Mouse (Mus musculus): ENCODE data around the gene Mkks. TPM values are rescaled to one million over a fixed set of nuclear protein-coding genes. Genes with fewer than 3 reads are reported as not detected.
A peak's percentile ranks its signal among the peaks of the same experiment; 100 is the strongest.

Gene Mkks
- polyA plus RNA-seq (2015; fragmentation: Nextera tagmentation; extraction: Ambion mirVana) = 4.0 and 5.0 TPM in 2 replicates

- peak; percentile 93 for ATAC-seq (ENCODE audit: low read depth)
- peak within 1 kb of the TSS; percentile 96 for H3K4me3 ChIP-seq (ENCODE audit: low read depth, low read length)
- no peaks in the 10 kb centered on the region for H3K27me3 ChIP-seq (ENCODE audit: control insufficient read depth, insufficient read depth, low read depth, low read length)
- H3K36me3 ChIP-seq (ENCODE audit: control insufficient read depth, insufficient read depth) = no peaks in the 10 kb centered on the region
- H3K27ac ChIP-seq (ENCODE audit: low read length) = peak within 1 kb of the TSS; percentile 97
- H3K4me1 ChIP-seq (ENCODE audit: control insufficient read depth, low read depth, low read length) = peaks cover 13% of the 10 kb centered on the region
- under 1% methylated on average over 49 of the region's 49 CpGs for WGBS (ENCODE audit: insufficient replicate concordance)
- H3K9ac ChIP-seq (ENCODE audit: low read depth, low read length) = peak within 1 kb of the TSS; percentile 87
- H3K4me2 ChIP-seq (ENCODE audit: low read depth, low read length) = peak within 1 kb of the TSS; percentile 53
- H3K9me3 ChIP-seq (replicated peaks; ENCODE audit: control insufficient read depth, low read length) = no peaks in the 10 kb centered on the region
Measured at GRCm38 (mm10) chr2:136891068-136891950, at the start of gene Mkks, which contains the start of the genes Slx4ip and AL731706.1. Gene Mkks (minus strand): TSS chr2:136891389. Gene Slx4ip (plus strand): TSS chr2:136891218. Gene AL731706.1 (minus strand): TSS chr2:136891389.

GRCm38 (mm10) chr2:136938249-136938648 lies 47.1 kb upstream of the Mkks start:
- WGBS (ENCODE audit: insufficient replicate concordance) = 51% methylated on average over 1 of the region's 1 CpGs
- H3K27ac ChIP-seq (ENCODE audit: low read length) = no peak overlapping the region
- H3K27me3 ChIP-seq (ENCODE audit: control insufficient read depth, insufficient read depth, low read depth, low read length) = no peaks in the 10 kb centered on the region
- H3K9ac ChIP-seq (ENCODE audit: low read depth, low read length) = no peak overlapping the region
- H3K9me3 ChIP-seq (replicated peaks; ENCODE audit: control insufficient read depth, low read length) = no peaks in the 10 kb centered on the region
- no peaks in the 10 kb centered on the region for H3K36me3 ChIP-seq (ENCODE audit: control insufficient read depth, insufficient read depth)
- ATAC-seq (ENCODE audit: low read depth) = no peak
- no peaks in the 10 kb centered on the region for H3K4me1 ChIP-seq (ENCODE audit: control insufficient read depth, low read depth, low read length)
- no peak overlapping the region for H3K4me2 ChIP-seq (ENCODE audit: low read depth, low read length)
- H3K4me3 ChIP-seq (ENCODE audit: low read depth, low read length) = no peak overlapping the region

- ATAC-seq (ENCODE audit: low read depth) = no peak
- no peak overlapping the region for H3K9ac ChIP-seq (ENCODE audit: low read depth, low read length)
- no peak overlapping the region for H3K4me3 ChIP-seq (ENCODE audit: low read depth, low read length)
- H3K4me1 ChIP-seq (ENCODE audit: control insufficient read depth, low read depth, low read length) = no peaks in the 10 kb centered on the region
- no peak overlapping the region for H3K27ac ChIP-seq (ENCODE audit: low read length)
- WGBS (ENCODE audit: insufficient replicate concordance) = 42% methylated on average over 4 of the region's 4 CpGs
- no peaks in the 10 kb centered on the region for H3K9me3 ChIP-seq (replicated peaks; ENCODE audit: control insufficient read depth, low read length)
- no peak overlapping the region for H3K4me2 ChIP-seq (ENCODE audit: low read depth, low read length)
- no peaks in the 10 kb centered on the region for H3K36me3 ChIP-seq (ENCODE audit: control insufficient read depth, insufficient read depth)
- no peaks in the 10 kb centered on the region for H3K27me3 ChIP-seq (ENCODE audit: control insufficient read depth, insufficient read depth, low read depth, low read length)
Measured at GRCm38 (mm10) chr2:136936391-136937288, 45.5 kb upstream of the Mkks start.

GRCm38 (mm10) chr2:136921003-136921408 lies 29.8 kb upstream of the Mkks start:
- Histone ChIP-seq H3K36me3 (ENCODE audit: control insufficient read depth, insufficient read depth) (no peaks in the 10 kb centered on the region), H3K4me1 (ENCODE audit: control insufficient read depth, low read depth, low read length) (peaks cover 10% of the 10 kb centered on the region), H3K9ac (ENCODE audit: low read depth, low read length) (no peak overlapping the region), H3K27me3 (ENCODE audit: control insufficient read depth, insufficient read depth, low read depth, low read length) (no peaks in the 10 kb centered on the region), H3K27ac (ENCODE audit: low read length) (peak overlapping the region; percentile 71), H3K9me3 (replicated peaks; ENCODE audit: control insufficient read depth, low read length) (no peaks in the 10 kb centered on the region), H3K4me2 (ENCODE audit: low read depth, low read length) (peak overlapping the region; percentile 19; the same call in 1 of the 2 replicates), H3K4me3 (ENCODE audit: low read depth, low read length) (no peak overlapping the region)
- ATAC-seq (ENCODE audit: low read depth) = peak; percentile 94
- 33% methylated on average over 4 of the region's 4 CpGs for WGBS (ENCODE audit: insufficient replicate concordance)

GRCm38 (mm10) chr2:136920257-136920993 lies 29.2 kb upstream of the Mkks start:
- peak; percentile 17; the same call in 1 of the 2 replicates for ATAC-seq (ENCODE audit: low read depth)
- Histone ChIP-seq H3K9ac (ENCODE audit: low read depth, low read length) (no peak overlapping the region), H3K4me2 (ENCODE audit: low read depth, low read length) (no peak overlapping the region), H3K27me3 (ENCODE audit: control insufficient read depth, insufficient read depth, low read depth, low read length) (no peaks in the 10 kb centered on the region), H3K4me3 (ENCODE audit: low read depth, low read length) (no peak overlapping the region), H3K4me1 (ENCODE audit: control insufficient read depth, low read depth, low read length) (peaks cover 10% of the 10 kb centered on the region), H3K36me3 (ENCODE audit: control insufficient read depth, insufficient read depth) (no peaks in the 10 kb centered on the region), H3K27ac (ENCODE audit: low read length) (peak overlapping the region; percentile 80), H3K9me3 (replicated peaks; ENCODE audit: control insufficient read depth, low read length) (no peaks in the 10 kb centered on the region)
- WGBS (ENCODE audit: insufficient replicate concordance) = 52% methylated on average over 3 of the region's 3 CpGs

GRCm38 (mm10) chr2:136919433-136919832 lies 28.2 kb upstream of the Mkks start:
- Histone ChIP-seq H3K36me3 (ENCODE audit: control insufficient read depth, insufficient read depth) (no peaks in the 10 kb centered on the region), H3K27me3 (ENCODE audit: control insufficient read depth, insufficient read depth, low read depth, low read length) (no peaks in the 10 kb centered on the region), H3K4me1 (ENCODE audit: control insufficient read depth, low read depth, low read length) (peaks cover 10% of the 10 kb centered on the region), H3K9me3 (replicated peaks; ENCODE audit: control insufficient read depth, low read length) (no peaks in the 10 kb centered on the region), H3K4me3 (ENCODE audit: low read depth, low read length) (no peak overlapping the region), H3K9ac (ENCODE audit: low read depth, low read length) (no peak overlapping the region), H3K4me2 (ENCODE audit: low read depth, low read length) (no peak overlapping the region), H3K27ac (ENCODE audit: low read length) (no peak overlapping the region)
- WGBS (ENCODE audit: insufficient replicate concordance) = 80% methylated on average over 1 of the region's 1 CpGs
- no peak for ATAC-seq (ENCODE audit: low read depth)

- H3K4me1 ChIP-seq (ENCODE audit: control insufficient read depth, low read depth, low read length) = no peaks in the 10 kb centered on the region
- H3K36me3 ChIP-seq (ENCODE audit: control insufficient read depth, insufficient read depth) = no peaks in the 10 kb centered on the region
- no peak overlapping the region for H3K27ac ChIP-seq (ENCODE audit: low read length)
- H3K27me3 ChIP-seq (ENCODE audit: control insufficient read depth, insufficient read depth, low read depth, low read length) = no peaks in the 10 kb centered on the region
- no peak overlapping the region for H3K9ac ChIP-seq (ENCODE audit: low read depth, low read length)
- no peak overlapping the region for H3K4me3 ChIP-seq (ENCODE audit: low read depth, low read length)
- H3K9me3 ChIP-seq (replicated peaks; ENCODE audit: control insufficient read depth, low read length) = no peaks in the 10 kb centered on the region
- H3K4me2 ChIP-seq (ENCODE audit: low read depth, low read length) = no peak overlapping the region
- WGBS (ENCODE audit: insufficient replicate concordance) = 45% methylated on average over 3 of the region's 3 CpGs
- ATAC-seq (ENCODE audit: low read depth) = no peak
Measured at GRCm38 (mm10) chr2:136914334-136914902, 23.2 kb upstream of the Mkks start.

- no peak for ATAC-seq (ENCODE audit: low read depth)
- H3K4me2 ChIP-seq (ENCODE audit: low read depth, low read length) = no peak overlapping the region
- no peaks in the 10 kb centered on the region for H3K4me1 ChIP-seq (ENCODE audit: control insufficient read depth, low read depth, low read length)
- no peaks in the 10 kb centered on the region for H3K27me3 ChIP-seq (ENCODE audit: control insufficient read depth, insufficient read depth, low read depth, low read length)
- H3K36me3 ChIP-seq (ENCODE audit: control insufficient read depth, insufficient read depth) = no peaks in the 10 kb centered on the region
- no peaks in the 10 kb centered on the region for H3K9me3 ChIP-seq (replicated peaks; ENCODE audit: control insufficient read depth, low read length)
- no peak overlapping the region for H3K4me3 ChIP-seq (ENCODE audit: low read depth, low read length)
- no peak overlapping the region for H3K9ac ChIP-seq (ENCODE audit: low read depth, low read length)
- H3K27ac ChIP-seq (ENCODE audit: low read length) = no peak overlapping the region
- WGBS (ENCODE audit: insufficient replicate concordance) = 90% methylated on average over 3 of the region's 3 CpGs
Measured at GRCm38 (mm10) chr2:136913021-136913420, 21.8 kb upstream of the Mkks start.
